Mouse (Mus musculus): ENCODE measurements around the gene Vtn. TPM values are rescaled to one million over a fixed set of nuclear protein-coding genes. Genes with fewer than 3 reads are reported as not detected.

Gene Vtn
- polyA plus RNA-seq, 1 experiment from 2014 or later = 129 TPM

DNA sequence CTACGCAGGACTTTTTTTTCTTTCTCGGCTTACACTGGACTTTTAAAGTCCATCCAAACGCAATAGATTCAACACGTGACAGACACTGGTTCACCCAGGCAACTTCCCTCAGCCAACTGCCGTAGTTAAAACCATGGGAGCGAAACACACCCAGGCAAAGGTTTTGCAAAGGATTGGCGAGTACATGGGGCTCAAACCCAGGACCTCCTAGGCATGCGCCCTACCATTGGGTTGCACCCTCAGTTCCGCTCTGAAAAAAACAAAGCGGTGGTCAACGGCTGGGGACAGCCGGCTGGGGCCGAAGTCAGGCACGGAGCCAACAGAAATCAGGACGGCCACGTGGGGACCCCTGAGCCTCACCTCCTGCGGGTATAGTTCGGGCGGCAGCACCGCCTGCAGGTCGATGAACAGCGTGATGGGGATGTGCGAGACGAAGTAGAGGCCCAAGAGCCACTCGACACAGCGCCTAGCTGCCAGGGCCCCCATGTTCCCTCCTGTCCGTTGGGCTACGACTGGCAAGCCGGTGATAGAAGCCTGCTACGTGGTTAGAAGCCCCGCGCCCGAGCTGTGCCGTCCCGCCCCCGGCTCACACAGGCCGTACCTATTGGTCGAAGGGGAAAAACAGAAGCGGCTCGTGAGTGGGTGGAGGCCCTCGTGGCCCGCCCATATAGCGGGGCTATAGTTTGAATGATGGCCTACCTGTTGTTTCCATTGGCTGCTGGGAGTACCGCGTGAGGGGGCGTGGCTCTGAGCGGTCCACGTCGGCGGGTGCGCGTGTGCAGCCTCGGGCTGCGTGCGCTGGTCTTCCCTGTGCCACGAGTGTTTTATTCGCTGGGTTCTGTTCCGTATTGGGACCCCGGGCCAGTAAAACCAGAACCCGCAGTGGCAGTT lies 51.5 kb downstream of the Vtn start, which contains the start of gene Tmem97:
Gene Tmem97, minus strand, starts transcription at position 610 of the 891 bp plus-strand sequence.
- H3K9ac ChIP-seq (ENCODE audit: low read depth, low read length) = peak within 1 kb of the TSS; percentile 68
- H3K36me3 ChIP-seq (ENCODE audit: control insufficient read depth, insufficient read depth, low read length) = no peaks in the 10 kb centered on the region
- ATAC-seq (ENCODE audit: low FRiP score) = peak; percentile 100
- H3K27ac ChIP-seq (ENCODE audit: low read depth, low read length) = peak within 1 kb of the TSS; percentile 60
- H3K9me3 ChIP-seq (ENCODE audit: control insufficient read depth, low read length) = no peaks in the 10 kb centered on the region
- DNase-seq (ENCODE audit: low spot score) = peak; percentile 95
- peak within 1 kb of the TSS; percentile 66 for H3K4me3 ChIP-seq (ENCODE audit: low read depth, low read length)
- no peaks in the 10 kb centered on the region for H3K27me3 ChIP-seq (ENCODE audit: control insufficient read depth, insufficient read depth, low read length)
- H3K4me1 ChIP-seq (replicated peaks; ENCODE audit: control insufficient read depth, insufficient read depth, low read length) = no peaks in the 10 kb centered on the region; the same call in 1 of the 2 replicates
- WGBS = under 1% methylated on average over 60 of the region's 60 CpGs
- peak within 1 kb of the TSS; percentile 82 for H3K4me2 ChIP-seq (replicated peaks; ENCODE audit: low read depth, low read length)

DNA sequence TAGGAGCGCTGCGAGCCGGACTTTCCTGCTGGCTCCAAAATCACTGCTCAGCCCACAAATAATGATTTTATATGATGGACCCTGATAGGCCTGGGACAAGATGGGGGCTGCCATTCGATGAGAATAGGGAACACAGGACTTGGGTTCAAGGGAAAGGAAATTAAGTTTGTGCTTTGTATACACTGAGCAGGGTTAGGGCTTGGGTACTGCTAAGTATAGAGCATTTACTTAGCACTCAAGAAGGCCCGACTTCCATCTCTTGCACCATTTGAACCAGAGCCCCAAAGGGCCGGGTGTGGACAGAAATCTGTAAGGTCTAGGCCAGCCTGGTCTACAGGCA lies 52.1 kb downstream of the Vtn start:
- ATAC-seq (ENCODE audit: low FRiP score) (peak; percentile 58), DNase-seq (ENCODE audit: low spot score) (no peak)
- Histone ChIP-seq H3K9me3 (ENCODE audit: control insufficient read depth, low read length) (no peaks in the 10 kb centered on the region), H3K4me3 (ENCODE audit: low read depth, low read length) (peak overlapping the region; percentile 66), H3K4me1 (replicated peaks; ENCODE audit: control insufficient read depth, insufficient read depth, low read length) (no peaks in the 10 kb centered on the region; the same call in 1 of the 2 replicates), H3K27me3 (ENCODE audit: control insufficient read depth, insufficient read depth, low read length) (no peaks in the 10 kb centered on the region), H3K36me3 (ENCODE audit: control insufficient read depth, insufficient read depth, low read length) (no peaks in the 10 kb centered on the region), H3K4me2 (replicated peaks; ENCODE audit: low read depth, low read length) (peak overlapping the region; percentile 82), H3K9ac (ENCODE audit: low read depth, low read length) (peak overlapping the region; percentile 60), H3K27ac (ENCODE audit: low read depth, low read length) (peak overlapping the region; percentile 51; the same call in 1 of the 2 replicates)
- 35% methylated on average over 6 of the region's 6 CpGs for WGBS

Other genes starting within 250 kb of the Vtn start
- gene 2610507B11Rik, start 237.3 kb upstream of the Vtn start, polyA plus RNA-seq (2014; fragmentation: Nextera tagmentation; extraction: Ambion mirVana) = 65.4 and 94.5 TPM in 2 replicates
- 0.11 and 0.20 TPM in 2 replicates for gene BC030499, start 208.2 kb upstream of the Vtn start, polyA plus RNA-seq (2014; fragmentation: Nextera tagmentation; extraction: Ambion mirVana)
- 48.3 and 52.2 TPM in 2 replicates for gene Spag5, start 197.6 kb upstream of the Vtn start, polyA plus RNA-seq (2014; fragmentation: Nextera tagmentation; extraction: Ambion mirVana)
- 2.7 and 3.3 TPM in 2 replicates for gene Aldoc, start 176.1 kb upstream of the Vtn start, polyA plus RNA-seq (2014; fragmentation: Nextera tagmentation; extraction: Ambion mirVana)
- gene Pigs, start 170.7 kb upstream of the Vtn start, polyA plus RNA-seq (2014; fragmentation: Nextera tagmentation; extraction: Ambion mirVana) = 49.4 and 54.2 TPM in 2 replicates
- 66.2 and 73.1 TPM in 2 replicates for gene Unc119, start 155.6 kb upstream of the Vtn start, polyA plus RNA-seq (2014; fragmentation: Nextera tagmentation; extraction: Ambion mirVana)
- 0.05 TPM in 1 of 2 replicates, not detected in the other for gene Foxn1, start 112.5 kb upstream of the Vtn start, polyA plus RNA-seq (2014; fragmentation: Nextera tagmentation; extraction: Ambion mirVana)
- gene Slc13a2, start 76.9 kb upstream of the Vtn start, polyA plus RNA-seq (2014; fragmentation: Nextera tagmentation; extraction: Ambion mirVana) = not detected in 2 replicates
- gene Slc46a1, start 33.4 kb upstream of the Vtn start, polyA plus RNA-seq (2014; fragmentation: Nextera tagmentation; extraction: Ambion mirVana) = 14.5 and 15.9 TPM in 2 replicates
- 16.3 and 17.5 TPM in 2 replicates for gene Sarm1, start 1.3 kb upstream of the Vtn start, polyA plus RNA-seq (2014; fragmentation: Nextera tagmentation; extraction: Ambion mirVana)
- gene Sebox, start 4.4 kb downstream of the Vtn start, polyA plus RNA-seq (2014; fragmentation: Nextera tagmentation; extraction: Ambion mirVana) = not detected in 2 replicates
- gene Tmem199, start 13.1 kb downstream of the Vtn start, polyA plus RNA-seq (2014; fragmentation: Nextera tagmentation; extraction: Ambion mirVana) = 91.3 and 95.8 TPM in 2 replicates
- gene Poldip2, start 13.1 kb downstream of the Vtn start, polyA plus RNA-seq (2014; fragmentation: Nextera tagmentation; extraction: Ambion mirVana) = 131 and 144 TPM in 2 replicates
- gene Tnfaip1, start 37.2 kb downstream of the Vtn start, polyA plus RNA-seq (2014; fragmentation: Nextera tagmentation; extraction: Ambion mirVana) = 63.3 and 66.5 TPM in 2 replicates
- gene Ift20, start 37.3 kb downstream of the Vtn start, polyA plus RNA-seq (2014; fragmentation: Nextera tagmentation; extraction: Ambion mirVana) = 107 and 111 TPM in 2 replicates
- 72.0 and 73.8 TPM in 2 replicates for gene Tmem97, start 51.7 kb downstream of the Vtn start, polyA plus RNA-seq (2014; fragmentation: Nextera tagmentation; extraction: Ambion mirVana)
- gene Nlk, start 198.3 kb downstream of the Vtn start, polyA plus RNA-seq (2014; fragmentation: Nextera tagmentation; extraction: Ambion mirVana) = 27.5 and 34.4 TPM in 2 replicates

Data from hindbrain, embryonic 11.5 days (tissue).